Mouse (Mus musculus) midbrain, embryonic 16.5 days (tissue): Measurements from ENCODE around the gene Rims1. TPM values are rescaled to one million over a fixed set of nuclear protein-coding genes. Genes with fewer than 3 reads are reported as not detected.

Source experiments
- ATAC-seq: fragments of 200-750 bp; cut with Nextera tagmentation; 2 replicates; pipeline ENCODE4 v1.8.0; 2017; ENCODE audit warnings: moderate TSS enrichment
- H3K27ac ChIP-seq: fragments of 300-500 bp; sonication (generic); 2 replicates; pipeline ENCODE4 v1.5.1; 2014; ENCODE audit warnings: mild to moderate bottlenecking, low read length, mixed read lengths
- H3K27me3 ChIP-seq: fragments of 300-500 bp; sonication (generic); 2 replicates; pipeline ENCODE4 v1.6.1; 2014; ENCODE audit warnings: low read depth, low read length, mixed read lengths; ENCODE audit not compliant: control insufficient read depth, insufficient read depth
- H3K36me3 ChIP-seq: fragments of 300-500 bp; sonication (generic); 2 replicates; pipeline ENCODE4 v1.6.1; 2014; ENCODE audit warnings: mild to moderate bottlenecking, low read length, moderate library complexity, mixed read lengths; ENCODE audit not compliant: control insufficient read depth, insufficient read depth
- H3K4me1 ChIP-seq: fragments of 300-500 bp; sonication (generic); 2 replicates; pipeline ENCODE4 v1.6.1; 2014; ENCODE audit warnings: mild to moderate bottlenecking, low read length, mixed read lengths; ENCODE audit not compliant: control insufficient read depth, insufficient read depth
- H3K4me2 ChIP-seq: fragments of 300-500 bp; sonication (generic); 2 replicates; pipeline ENCODE4 v1.6.1; 2014; ENCODE audit warnings: mild to moderate bottlenecking, low read length, mixed read lengths
- H3K4me3 ChIP-seq: fragments of 300-500 bp; sonication (generic); 2 replicates; pipeline ENCODE4 v1.5.1; 2014; ENCODE audit warnings: low read depth, mild to moderate bottlenecking, low read length, moderate library complexity, mixed read lengths
- H3K9ac ChIP-seq: fragments of 300-500 bp; sonication (generic); 2 replicates; pipeline ENCODE4 v1.6.1; 2014; ENCODE audit warnings: low read depth, low read length, mixed read lengths
- H3K9me3 ChIP-seq: fragments of 300-500 bp; sonication (generic); replicated peaks from 2 replicates; pipeline ENCODE4 v1.6.1; 2014; ENCODE audit warnings: mild to moderate bottlenecking, low read length, mixed read lengths; ENCODE audit not compliant: control insufficient read depth, poor library complexity, severe bottlenecking
- WGBS: fragments of 180-500 bp; shearing (Covaris S2); extraction: QIAGEN DNeasy Blood & Tissue Kit; methylation state at CpG from one replicate; pipeline ENCODE4 v1.1.7; 2014; 5-methylcytosine and 5-hydroxymethylcytosine counted together
- polyA plus RNA-seq: library from polyadenylated mRNA; unstranded; fragments of >200 nt; fragmentation: Nextera tagmentation; extraction: Ambion mirVana; gene quantifications from 2 replicates; pipeline ENCODE4 v1.2.1, GENCODE M21; 2015

The Rims1 gene
- polyA plus RNA-seq, 1 experiment from 2014 or later, result 18.4 TPM

DNA sequence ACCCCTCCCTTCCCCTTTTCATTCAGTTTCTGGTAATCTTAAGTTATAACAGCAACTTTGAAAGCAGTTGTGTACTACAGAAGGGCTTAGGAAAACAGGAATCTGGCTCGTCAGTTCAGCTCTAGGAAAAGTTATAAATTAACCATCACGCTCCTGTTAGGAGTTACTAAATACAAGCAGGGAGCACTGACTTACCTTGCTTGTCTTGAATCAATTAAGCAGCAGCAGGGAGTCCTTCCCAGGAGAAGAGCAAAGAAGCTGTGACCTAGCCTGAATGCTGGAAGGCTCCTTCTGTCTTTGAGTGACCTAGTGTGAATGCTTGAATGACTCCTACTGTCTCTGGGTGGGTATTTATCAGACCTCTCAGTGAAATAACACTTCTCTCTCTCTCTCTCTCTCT lies 490.3 kb downstream of the Rims1 start:
- no peak overlapping the region for H3K27ac ChIP-seq
- no peak overlapping the region for H3K9ac ChIP-seq
- ATAC-seq, result 0 out of 2 replicates have a peak, but pooled peaks have one; percentile 25
- H3K27me3 ChIP-seq, result no peaks in the 10 kb centered on the region
- no peak overlapping the region for H3K4me2 ChIP-seq
- no peaks in the 10 kb centered on the region for H3K9me3 ChIP-seq
- WGBS, result 13% methylated on average over 2 of the region's 2 CpGs
- H3K4me3 ChIP-seq, result no peak overlapping the region
- no peaks in the 10 kb centered on the region for H3K36me3 ChIP-seq
- H3K4me1 ChIP-seq, result peaks cover 4% of the 10 kb centered on the region; the same call in 1 of the 2 replicates

DNA sequence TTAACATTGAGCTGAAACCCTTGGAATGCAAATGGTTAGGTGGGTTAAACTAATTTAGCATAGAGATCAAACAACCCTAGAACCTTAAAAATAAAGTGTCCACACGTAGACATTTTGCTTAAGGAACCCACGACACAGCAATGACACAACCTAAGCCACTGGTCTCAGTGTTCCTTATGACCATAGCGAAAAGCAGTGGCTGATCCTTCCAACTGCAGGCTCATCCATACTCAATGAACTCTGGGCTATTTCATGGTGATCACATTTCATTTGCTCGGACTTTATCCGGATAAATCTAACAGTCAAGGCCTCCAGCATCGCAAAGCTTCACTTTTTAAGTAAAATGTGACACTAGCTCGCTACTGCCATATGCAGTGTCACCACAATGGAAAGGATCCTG lies 494.3 kb downstream of the Rims1 start:
- Histone ChIP-seq H3K27ac (no peak overlapping the region), H3K4me1 (peaks cover 4% of the 10 kb centered on the region; the same call in 1 of the 2 replicates), H3K9me3 (no peaks in the 10 kb centered on the region), H3K4me3 (no peak overlapping the region), H3K36me3 (no peaks in the 10 kb centered on the region), H3K27me3 (no peaks in the 10 kb centered on the region), H3K9ac (no peak overlapping the region), H3K4me2 (no peak overlapping the region)
- 53% methylated on average over 7 of the region's 7 CpGs for WGBS
- no peak for ATAC-seq

- ATAC-seq, result no peak
- H3K9ac ChIP-seq, result no peak overlapping the region
- no peaks in the 10 kb centered on the region for H3K4me1 ChIP-seq
- no peaks in the 10 kb centered on the region for H3K27me3 ChIP-seq
- H3K36me3 ChIP-seq, result no peaks in the 10 kb centered on the region
- WGBS, result 90% methylated on average over 5 of the region's 5 CpGs
- H3K4me3 ChIP-seq, result no peak overlapping the region
- H3K9me3 ChIP-seq, result no peaks in the 10 kb centered on the region
- H3K27ac ChIP-seq, result no peak overlapping the region
- no peak overlapping the region for H3K4me2 ChIP-seq
Measured at GRCm38 (mm10) chr1:22306519-22306918, 499.3 kb downstream of the Rims1 start.

DNA sequence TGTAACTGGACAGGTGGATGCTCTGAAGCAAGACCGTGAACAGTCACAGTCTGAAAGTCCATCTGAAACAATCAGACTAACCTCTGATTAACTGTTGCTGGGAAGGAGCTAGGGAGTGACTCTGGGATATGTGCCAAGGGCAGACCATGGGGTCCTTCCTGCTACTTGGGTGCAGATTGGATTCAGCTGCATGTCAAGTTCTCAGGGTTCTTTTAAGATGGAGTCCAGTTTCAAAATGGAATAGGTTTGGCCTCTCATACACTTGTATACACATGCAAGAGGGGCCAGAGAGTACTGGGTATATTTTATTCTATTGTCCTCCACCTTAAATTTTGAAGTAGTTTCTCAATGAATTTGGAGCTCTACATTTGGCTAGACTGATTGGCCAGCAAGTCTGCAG lies 499.9 kb downstream of the Rims1 start:
- no peak overlapping the region for H3K4me2 ChIP-seq
- no peak overlapping the region for H3K27ac ChIP-seq
- H3K4me3 ChIP-seq, result no peak overlapping the region
- H3K9me3 ChIP-seq, result no peaks in the 10 kb centered on the region
- no peaks in the 10 kb centered on the region for H3K27me3 ChIP-seq
- no peaks in the 10 kb centered on the region for H3K4me1 ChIP-seq
- 90% methylated on average over 1 of the region's 1 CpGs for WGBS
- H3K9ac ChIP-seq, result no peak overlapping the region
- H3K36me3 ChIP-seq, result no peaks in the 10 kb centered on the region
- ATAC-seq, result no peak

DNA sequence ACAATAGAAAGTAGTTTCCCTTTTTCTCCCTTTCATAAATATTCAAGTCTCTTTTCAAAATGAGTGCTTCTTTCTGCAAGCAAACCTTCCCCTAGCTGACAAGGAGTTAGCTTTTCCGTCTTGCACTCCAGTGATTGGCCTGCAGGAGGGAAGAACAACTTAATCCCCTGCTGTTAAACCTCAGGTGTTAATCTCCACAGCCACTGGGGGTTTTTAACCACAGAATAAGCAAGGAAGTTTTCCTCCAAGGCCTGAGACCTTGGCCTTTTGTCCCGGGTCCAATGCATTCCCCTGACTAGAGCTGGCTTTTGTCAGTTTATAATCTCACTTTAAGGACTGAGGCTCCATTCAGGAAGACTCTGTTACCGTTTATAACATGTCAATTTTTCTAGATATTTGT lies 511.8 kb downstream of the Rims1 start:
- Histone ChIP-seq H3K4me2 (no peak overlapping the region), H3K4me3 (no peak overlapping the region), H3K27ac (no peak overlapping the region), H3K4me1 (no peaks in the 10 kb centered on the region), H3K27me3 (no peaks in the 10 kb centered on the region), H3K36me3 (no peaks in the 10 kb centered on the region), H3K9me3 (no peaks in the 10 kb centered on the region), H3K9ac (no peak overlapping the region)
- 0 out of 2 replicates have a peak, but pooled peaks have one; percentile 25 for ATAC-seq
- 10% methylated on average over 3 of the region's 3 CpGs for WGBS

DNA sequence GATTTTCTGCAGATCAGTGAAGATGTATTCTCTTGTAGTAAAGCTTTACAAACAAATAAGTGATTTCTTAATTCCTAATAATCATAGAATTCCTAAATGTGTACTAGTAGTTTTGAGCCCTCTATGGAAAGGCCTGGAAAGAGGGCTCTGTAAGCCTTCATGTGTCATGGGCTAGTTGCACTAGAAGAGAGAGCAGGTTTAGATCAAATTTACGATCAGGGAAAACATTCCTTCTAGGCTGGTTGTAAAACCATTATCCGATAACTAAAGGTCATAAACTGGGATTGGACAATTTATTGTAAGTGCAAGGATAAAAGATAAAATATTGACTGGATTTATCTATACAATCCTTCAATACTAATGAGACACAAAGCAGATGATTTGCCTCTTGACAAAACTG lies 512.5 kb downstream of the Rims1 start:
- H3K9me3 ChIP-seq, result no peaks in the 10 kb centered on the region
- H3K36me3 ChIP-seq, result no peaks in the 10 kb centered on the region
- H3K9ac ChIP-seq, result no peak overlapping the region
- no peaks in the 10 kb centered on the region for H3K27me3 ChIP-seq
- no peak overlapping the region for H3K4me3 ChIP-seq
- H3K27ac ChIP-seq, result no peak overlapping the region
- H3K4me2 ChIP-seq, result no peak overlapping the region
- no peak for ATAC-seq
- no peaks in the 10 kb centered on the region for H3K4me1 ChIP-seq
- 77% methylated on average over 2 of the region's 2 CpGs for WGBS

DNA sequence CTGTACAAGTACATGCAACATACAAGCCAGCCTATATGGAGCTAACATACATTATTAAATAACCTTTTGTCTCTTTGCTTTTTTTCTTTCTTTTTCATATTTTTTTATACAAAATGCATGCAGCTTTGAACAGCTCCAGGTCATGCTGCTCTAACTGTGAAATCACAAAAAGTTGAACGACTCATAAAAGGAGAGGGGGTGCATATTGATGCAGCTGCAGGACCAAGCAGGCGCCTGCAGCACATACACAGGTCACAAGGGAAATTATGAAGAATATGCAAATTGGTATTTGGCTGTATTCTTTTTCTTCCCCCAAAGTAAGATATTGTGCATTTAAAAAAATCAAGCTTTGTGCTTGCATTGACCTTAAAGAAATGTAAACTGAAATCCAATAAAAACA lies 519.0 kb downstream of the Rims1 start:
- no peak overlapping the region for H3K4me2 ChIP-seq
- no peaks in the 10 kb centered on the region for H3K27me3 ChIP-seq
- ATAC-seq, result no peak
- H3K4me1 ChIP-seq, result no peaks in the 10 kb centered on the region
- no peaks in the 10 kb centered on the region for H3K9me3 ChIP-seq
- no peaks in the 10 kb centered on the region for H3K36me3 ChIP-seq
- no peak overlapping the region for H3K27ac ChIP-seq
- no peak overlapping the region for H3K4me3 ChIP-seq
- 33% methylated on average over 2 of the region's 2 CpGs for WGBS
- H3K9ac ChIP-seq, result no peak overlapping the region

DNA sequence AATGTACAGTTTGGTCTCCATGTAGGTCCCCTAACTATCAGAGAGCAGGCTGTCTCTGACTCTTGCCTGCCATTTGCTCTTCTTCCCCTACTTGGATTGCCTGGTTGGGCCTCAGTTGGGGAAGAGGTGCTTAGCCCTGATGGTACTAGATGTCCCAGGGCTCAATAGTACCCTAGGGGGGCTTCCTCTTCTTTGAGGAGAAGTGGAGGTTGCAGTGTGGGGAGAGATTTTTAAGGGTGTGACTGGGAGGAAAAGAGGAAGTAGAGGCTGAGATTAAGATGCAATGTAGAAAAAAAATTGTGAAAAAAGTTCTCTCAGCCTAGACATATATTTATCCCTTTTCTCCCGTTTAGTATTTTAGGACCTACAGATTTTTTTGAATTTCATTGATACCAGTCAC lies 525.8 kb downstream of the Rims1 start:
- WGBS, result 77% methylated on average over 1 of the region's 1 CpGs
- H3K9me3 ChIP-seq, result no peaks in the 10 kb centered on the region
- no peak overlapping the region for H3K4me2 ChIP-seq
- no peaks in the 10 kb centered on the region for H3K27me3 ChIP-seq
- no peak for ATAC-seq
- no peak overlapping the region for H3K4me3 ChIP-seq
- H3K27ac ChIP-seq, result no peak overlapping the region
- no peaks in the 10 kb centered on the region for H3K36me3 ChIP-seq
- H3K4me1 ChIP-seq, result no peaks in the 10 kb centered on the region
- H3K9ac ChIP-seq, result no peak overlapping the region

- 63% methylated on average over 2 of the region's 2 CpGs for WGBS
- no peak for ATAC-seq
- H3K4me3 ChIP-seq, result no peak overlapping the region
Measured at GRCm38 (mm10) chr1:22274081-22274480, 531.7 kb downstream of the Rims1 start.

GRCm38 (mm10) chr1:22270131-22270530 lies 535.7 kb downstream of the Rims1 start:
- no peak for ATAC-seq

More at GRCm38 (mm10) chr1:22274081-22274480, 531.7 kb downstream of the Rims1 start:
- Histone ChIP-seq H3K9me3 (no peaks in the 10 kb centered on the region), H3K27me3 (no peaks in the 10 kb centered on the region), H3K9ac (no peak overlapping the region), H3K4me1 (no peaks in the 10 kb centered on the region), H3K36me3 (no peaks in the 10 kb centered on the region), H3K27ac (no peak overlapping the region), H3K4me2 (no peak overlapping the region)

More at GRCm38 (mm10) chr1:22270131-22270530, 535.7 kb downstream of the Rims1 start:
- WGBS, result 54% methylated on average over 5 of the region's 5 CpGs
- no peak overlapping the region for H3K27ac ChIP-seq
- no peaks in the 10 kb centered on the region for H3K27me3 ChIP-seq
- peaks cover 7% of the 10 kb centered on the region; the same call in 1 of the 2 replicates for H3K4me1 ChIP-seq
- H3K4me2 ChIP-seq, result no peak overlapping the region
- no peaks in the 10 kb centered on the region for H3K36me3 ChIP-seq
- no peak overlapping the region for H3K4me3 ChIP-seq
- H3K9ac ChIP-seq, result no peak overlapping the region
- H3K9me3 ChIP-seq, result no peaks in the 10 kb centered on the region
